Mouse (Mus musculus) gastrocnemius, postnatal 25 days (tissue): Measurements from ENCODE around the gene Erich4. TPM values are rescaled to one million over a fixed set of nuclear protein-coding genes. Genes with fewer than 3 reads are reported as not detected.

Experiments used
- DNase-seq: peaks from one replicate; pipeline ENCODE4 v3.0.0; 2022
- long read RNA-seq, 2 experiments: library from polyadenylated mRNA; stranded (forward); transcript quantifications; one replicate each; pipeline ENCODE4 v2.0.0; 2021
- total RNA-seq, 2 experiments: library from RNA; stranded (reverse); gene quantifications; 1 replicate in 1 of 2; 2 replicates in 1 of 2; pipeline ENCODE4 v1.2.3; 2021

The Erich4 gene
- not detected for total RNA-seq
- long read RNA-seq, experiment 1 = 0 reads
- long read RNA-seq, experiment 2 = 0 reads

DNA sequence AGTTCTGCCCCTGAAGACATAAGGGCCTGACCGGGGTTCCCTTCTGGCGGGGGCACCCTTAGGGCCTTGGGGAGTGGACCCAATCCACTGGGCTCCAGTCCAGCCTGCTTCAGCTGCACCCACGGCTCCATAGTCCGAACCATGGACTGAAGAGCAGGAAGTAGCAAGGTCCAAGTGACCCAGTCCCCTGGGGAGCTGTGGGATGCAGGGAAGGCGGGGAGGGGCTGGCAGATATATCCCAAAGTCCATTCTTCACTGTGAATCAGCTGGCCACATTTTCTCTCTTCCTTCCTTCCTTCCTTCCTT lies at the start of gene Erich4:
Gene Erich4 (minus strand): TSS at position 187 of the 306 bp plus-strand sequence.
- peak; percentile 4 for DNase-seq

DNA sequence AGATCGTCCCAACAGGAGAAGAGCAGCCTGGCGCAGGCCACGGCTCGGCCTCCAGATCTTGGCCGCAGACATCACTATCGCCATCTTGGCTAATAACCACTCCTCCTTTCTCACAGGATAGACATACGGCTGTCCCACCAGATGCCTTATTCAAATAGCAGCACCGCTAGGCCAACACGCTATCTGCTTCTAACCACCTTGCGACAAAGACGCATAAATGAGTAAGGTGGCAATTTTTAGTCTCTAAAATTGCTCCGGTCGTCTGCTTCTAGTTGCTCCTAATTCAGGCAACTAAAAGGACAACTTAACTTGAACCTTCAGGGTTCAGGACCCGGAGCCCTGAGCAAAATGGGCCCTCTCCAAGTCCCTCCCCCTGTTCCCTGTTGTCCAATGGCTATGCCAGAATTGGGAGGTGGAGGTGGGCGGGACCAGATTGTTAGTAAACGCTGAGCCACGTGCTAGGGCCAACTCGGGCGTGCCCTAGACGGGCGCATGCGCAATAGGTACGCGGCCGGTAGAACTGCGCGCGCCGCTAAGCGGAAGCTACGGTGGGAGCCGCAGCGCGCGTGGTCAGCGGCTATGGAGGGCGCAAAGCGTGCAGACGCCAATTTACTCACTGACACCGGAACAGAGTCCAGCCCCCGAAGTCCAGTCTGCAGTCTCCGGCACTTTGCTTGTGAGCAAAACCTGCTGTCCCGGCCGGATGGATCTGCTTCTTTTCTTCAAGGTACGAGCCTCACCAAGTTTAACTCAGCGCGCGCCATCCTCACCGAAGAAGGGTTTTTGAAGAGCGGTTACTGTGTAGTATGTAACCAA lies 43.2 kb upstream of the Erich4 start, which contains the start of the genes Bckdha and Exosc5:
Gene Bckdha (minus strand): TSS at position 325 of the 816 bp plus-strand sequence.
Gene Exosc5 (plus strand): TSS at position 508 of the 816 bp plus-strand sequence.
- peak; percentile 99 for DNase-seq

DNA sequence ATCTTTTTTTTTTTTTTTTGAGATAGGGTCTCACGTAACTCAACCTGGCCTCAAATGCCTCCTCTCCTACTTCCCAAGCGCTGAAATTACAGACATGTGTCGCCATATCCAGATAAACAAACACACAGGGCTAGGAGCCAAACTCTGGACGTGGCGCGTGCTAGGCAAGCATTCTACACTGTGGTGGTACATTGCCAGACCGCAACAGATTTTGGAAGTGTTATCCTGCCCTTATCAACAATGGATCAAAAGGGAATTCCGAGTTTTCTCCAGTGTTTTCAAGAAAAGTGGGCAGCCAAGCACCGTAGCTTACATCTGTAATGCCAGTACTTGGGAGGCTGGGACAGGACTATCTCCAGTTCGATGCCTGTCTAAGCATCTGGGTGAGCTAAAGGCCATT lies 42.1 kb upstream of the Erich4 start:
- DNase-seq = no peak

DNA sequence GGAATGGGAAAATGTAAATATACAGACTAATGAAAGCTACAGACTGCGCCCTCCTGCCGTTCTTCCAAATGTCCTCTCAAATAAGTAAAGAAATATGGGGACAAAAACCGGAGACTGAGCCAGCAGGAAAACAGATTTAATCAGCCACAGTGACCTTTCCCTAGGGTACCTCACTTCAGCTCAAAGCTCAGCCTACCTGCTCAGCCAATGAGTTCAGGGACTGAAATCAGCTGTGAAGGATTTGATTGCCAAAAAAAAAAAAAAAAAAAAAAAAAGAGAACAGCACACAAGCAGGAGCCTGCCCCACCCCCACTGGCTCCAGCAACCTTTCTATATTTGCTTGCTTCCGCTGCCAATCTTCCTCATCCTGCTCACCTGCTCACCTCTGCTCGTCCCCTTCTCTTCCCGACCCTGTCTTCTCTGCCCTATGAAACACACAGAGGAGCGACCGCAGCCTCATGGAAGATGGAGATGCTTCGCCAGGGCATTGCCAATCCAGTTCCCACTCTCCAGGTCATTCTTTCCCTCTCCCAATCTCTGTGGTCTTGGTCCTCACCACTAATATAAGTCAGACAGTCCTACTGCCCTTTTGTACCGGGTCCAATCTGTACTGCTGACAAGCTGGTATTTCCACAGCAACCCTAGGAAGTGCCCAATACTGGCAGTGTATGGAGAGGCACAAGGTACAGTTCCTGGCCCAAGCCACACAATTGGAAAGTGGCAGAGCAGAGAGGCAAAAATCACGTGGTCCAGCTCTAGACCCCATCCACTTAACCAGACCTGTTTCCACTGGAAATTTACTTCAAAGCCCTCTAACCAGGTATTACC lies 40.1 kb upstream of the Erich4 start:
- no peak for DNase-seq

DNA sequence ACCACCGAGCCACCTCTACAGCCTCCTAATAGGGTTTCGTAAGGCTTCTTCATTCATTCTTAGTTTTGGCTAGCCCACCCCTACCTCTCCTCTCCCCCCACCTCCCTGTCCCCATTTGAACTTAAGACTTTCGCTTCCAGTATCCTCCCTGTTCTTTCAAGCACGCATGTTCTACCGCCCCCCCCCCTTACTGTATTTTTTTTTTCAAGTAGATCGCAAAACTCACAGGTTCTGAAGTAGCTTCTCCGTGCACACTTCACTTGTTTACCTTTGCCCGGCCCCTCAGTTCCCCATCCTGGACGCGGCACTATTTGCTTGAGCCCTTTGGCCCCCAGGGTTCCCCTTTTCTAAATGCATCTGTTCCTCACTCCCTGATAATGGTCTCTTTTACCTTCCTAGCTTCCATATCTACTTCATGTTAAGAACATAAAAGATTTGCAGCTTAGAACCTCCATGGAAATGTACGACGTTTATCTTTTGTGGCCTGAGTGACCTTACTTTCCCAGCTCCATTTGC lies 36.6 kb upstream of the Erich4 start:
- no peak for DNase-seq

DNA sequence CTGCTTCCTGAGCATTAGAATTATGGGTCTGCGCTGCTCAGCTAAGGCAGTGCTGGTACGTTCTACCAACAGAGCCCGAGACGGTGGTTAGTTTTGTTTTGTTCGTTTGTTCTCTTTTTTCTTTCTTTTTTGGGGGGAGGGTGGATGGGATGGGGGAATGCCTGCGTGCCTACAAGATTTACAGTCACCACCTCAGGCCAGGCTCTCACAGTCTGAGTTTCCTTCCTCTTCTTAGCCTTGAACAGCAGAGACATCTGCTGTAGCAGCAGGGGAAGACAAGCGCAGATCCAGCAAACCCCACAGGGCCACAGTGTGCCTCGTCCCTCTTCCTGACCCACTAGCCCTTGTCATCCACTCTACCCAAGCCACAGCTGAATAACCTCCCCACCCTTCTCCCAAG lies 35.6 kb upstream of the Erich4 start:
- no peak for DNase-seq

DNA sequence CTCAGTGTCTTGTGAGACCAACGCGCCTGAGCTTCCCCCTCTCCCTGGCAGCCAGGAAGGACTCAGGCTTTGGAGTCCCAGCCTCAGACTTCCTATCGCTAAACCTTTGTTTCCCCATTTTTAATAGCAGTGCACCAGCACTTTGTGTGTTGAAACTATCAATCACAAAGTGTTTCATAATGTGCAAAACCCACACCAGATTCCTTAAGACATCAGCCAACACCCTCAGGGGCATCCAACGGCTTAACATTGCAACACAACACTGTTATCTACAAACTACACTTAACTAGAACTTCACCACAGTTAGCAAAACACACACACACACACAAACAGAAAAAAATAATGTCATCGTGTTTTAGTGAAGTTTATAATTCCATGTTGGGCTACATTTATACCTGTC lies 34.1 kb upstream of the Erich4 start:
- DNase-seq = no peak

DNA sequence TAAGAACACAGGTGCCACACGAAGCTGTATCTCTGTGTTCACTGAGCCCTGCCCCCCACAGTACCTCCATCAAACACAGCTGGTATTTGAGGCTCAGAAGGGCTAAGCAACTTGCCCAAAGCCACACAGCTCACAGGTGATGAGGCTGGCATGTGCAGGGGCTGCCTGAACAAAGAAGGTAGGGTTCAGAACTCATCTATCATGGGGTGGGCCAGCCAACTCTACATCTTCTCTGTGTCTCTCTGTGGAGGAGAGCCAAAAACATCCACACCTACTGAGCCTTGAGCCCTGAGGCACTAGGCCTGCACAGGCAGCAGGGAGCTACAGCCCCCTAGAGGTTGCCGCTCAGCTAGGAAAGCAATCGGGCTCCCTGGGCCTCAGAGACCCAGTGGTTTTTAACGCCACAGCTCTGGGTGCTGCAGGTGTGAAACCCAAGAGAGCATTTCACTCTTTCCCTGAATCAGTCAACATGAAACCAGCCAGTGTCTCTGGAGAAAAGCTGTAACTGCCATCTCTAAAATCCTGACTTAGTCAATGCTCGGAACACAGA lies 32.0 kb upstream of the Erich4 start:
- DNase-seq = no peak

DNA sequence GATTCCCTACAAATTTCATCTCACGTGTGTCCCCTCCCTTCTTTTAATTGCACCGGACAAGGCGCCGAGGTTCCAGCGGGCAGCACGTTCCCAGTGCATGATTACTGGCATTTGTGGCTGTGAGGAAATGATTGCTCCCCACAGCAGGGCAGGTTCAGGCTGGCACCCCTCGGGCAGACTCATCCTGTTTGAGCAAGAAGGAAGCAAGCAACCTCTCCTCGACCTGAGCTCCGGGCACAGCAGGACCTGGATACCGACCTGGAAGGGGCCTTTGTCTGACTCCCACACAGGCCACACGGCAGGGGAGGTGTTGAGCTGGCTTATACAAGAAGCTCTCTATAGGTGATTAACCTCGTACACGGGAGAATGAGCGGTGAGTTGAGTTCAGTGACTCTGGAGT lies 29.4 kb upstream of the Erich4 start:
- no peak for DNase-seq

DNA sequence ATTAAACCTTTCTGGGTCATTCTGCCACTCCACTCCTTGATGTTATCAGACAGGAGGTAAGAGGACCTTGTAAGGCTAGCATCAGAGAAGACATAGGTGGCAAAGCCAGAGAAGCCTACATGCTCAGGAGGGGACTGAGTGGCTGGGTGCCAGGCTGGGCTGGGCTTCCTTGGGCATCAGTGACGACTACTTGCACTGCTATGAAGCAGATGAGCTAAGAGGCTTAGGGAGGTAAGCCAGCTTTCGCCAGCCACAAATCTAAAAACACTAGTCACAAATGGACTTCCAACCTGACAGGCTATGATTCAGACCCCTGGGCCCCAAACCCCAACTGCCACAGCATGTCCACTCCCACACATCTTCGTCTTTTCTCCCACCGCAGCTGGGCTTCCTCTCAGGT lies 28.9 kb upstream of the Erich4 start:
- DNase-seq = no peak

DNA sequence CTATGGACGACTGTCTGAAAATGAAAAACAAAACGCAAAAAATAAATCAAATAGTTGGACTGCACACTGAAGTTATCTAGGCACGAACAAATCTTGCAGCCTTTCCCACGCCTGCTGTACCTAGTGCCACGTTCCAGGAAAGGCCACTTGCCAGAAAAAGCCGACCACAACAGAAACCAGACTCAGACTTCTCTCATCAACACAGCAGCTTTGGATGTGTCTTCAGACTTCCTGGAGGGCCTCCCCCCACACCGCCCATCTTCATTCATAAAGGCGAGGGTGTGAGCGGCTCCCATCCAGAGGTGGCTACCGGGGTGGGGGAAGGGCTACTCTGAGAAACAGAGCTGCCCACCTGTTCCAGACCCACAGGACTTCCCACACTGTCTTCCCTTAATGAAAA lies 28.4 kb upstream of the Erich4 start:
- no peak for DNase-seq

DNA sequence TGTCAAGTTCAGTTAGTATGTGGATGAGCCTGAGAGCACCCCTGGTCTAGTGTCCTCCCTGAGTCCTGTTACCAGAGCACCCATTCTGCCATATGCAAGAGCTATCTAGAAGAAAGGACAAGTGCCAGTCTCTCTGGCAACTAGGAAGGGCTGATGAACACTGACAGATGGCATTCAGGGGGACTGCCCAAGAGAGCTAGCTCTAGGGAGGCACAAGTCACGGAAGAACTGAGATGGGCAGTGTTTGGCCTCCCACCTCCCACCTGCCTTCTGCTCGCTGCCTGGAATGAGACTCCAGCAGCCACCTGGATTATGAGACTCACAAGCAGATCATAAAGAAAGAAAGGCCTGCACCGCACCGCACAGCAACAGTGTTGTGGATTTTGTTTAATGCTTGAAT lies 24.1 kb upstream of the Erich4 start:
- no peak for DNase-seq

DNA sequence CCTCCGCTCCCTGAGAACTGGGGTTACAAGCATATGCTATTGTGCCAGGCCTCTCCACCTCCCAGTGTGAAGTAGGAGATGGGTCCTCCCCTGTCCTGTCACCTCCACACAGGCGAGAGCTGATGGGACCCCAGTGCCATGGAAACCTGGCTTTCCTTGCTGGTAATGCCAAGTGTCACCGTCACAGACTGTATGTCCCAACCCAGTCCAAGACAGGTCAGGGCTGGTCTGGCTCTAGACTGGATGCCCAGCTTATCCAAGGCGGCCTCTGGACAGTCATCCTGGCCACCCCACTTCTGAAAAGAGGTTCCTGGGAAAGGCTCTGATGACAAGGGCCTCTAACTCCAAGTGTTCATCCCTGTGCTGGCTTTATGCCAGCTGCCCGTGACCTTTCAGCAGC lies 21.4 kb upstream of the Erich4 start:
- DNase-seq = no peak

DNA sequence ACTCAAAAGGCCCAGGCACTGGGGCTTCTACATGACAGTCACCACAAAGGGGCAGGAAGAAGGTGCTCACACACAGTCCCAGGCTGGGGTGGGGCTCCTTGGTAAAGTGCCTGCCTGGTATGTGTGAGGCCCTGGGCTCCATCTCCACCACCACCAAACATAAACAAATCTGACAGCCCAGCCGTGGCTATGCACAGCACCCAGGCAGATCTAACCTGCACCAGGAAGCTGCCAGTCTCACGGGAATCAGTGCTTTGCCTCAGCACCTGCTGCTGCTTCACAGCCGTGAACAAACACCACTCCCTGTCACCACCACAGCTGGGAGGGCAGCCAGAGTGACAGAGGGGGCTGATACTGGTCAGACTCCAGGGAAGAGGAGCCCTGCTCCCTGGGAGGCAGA lies 20.7 kb upstream of the Erich4 start:
- DNase-seq = no peak

DNA sequence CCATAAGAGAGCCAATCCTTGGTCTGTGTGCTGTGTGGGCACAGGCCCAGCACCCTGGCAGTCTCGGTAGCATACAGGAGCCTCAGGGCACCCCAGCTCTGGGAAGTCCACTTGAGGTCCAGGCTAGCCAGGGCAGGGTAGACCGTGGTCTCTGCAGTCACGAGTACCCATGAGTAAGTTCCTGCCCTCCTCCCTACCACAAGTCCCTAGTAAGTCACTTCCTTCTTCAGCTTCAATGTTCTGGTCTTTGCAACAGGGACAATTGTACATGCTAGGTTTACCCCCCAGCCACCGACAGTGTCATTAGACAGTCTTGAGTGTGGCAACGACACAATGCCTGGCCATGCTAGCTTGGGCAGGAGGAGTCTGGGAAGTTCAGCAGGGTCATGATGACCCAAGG lies 17.0 kb upstream of the Erich4 start:
- no peak for DNase-seq

DNA sequence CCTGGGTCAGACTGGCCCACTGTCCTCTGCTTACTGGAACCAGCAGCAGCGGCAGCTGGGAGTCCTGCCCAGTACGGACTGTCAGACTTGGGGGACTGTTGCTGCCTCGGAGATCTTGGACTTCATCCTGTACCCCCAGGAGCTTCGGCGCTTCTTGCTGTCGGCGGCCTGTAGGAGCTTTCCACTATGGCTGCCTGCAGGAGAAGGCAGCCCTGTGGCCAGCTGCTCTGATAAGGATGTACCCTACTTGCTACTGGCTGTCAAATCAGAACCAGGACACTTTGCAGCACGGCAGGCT lies 12.6 kb upstream of the Erich4 start:
- no peak for DNase-seq

DNA sequence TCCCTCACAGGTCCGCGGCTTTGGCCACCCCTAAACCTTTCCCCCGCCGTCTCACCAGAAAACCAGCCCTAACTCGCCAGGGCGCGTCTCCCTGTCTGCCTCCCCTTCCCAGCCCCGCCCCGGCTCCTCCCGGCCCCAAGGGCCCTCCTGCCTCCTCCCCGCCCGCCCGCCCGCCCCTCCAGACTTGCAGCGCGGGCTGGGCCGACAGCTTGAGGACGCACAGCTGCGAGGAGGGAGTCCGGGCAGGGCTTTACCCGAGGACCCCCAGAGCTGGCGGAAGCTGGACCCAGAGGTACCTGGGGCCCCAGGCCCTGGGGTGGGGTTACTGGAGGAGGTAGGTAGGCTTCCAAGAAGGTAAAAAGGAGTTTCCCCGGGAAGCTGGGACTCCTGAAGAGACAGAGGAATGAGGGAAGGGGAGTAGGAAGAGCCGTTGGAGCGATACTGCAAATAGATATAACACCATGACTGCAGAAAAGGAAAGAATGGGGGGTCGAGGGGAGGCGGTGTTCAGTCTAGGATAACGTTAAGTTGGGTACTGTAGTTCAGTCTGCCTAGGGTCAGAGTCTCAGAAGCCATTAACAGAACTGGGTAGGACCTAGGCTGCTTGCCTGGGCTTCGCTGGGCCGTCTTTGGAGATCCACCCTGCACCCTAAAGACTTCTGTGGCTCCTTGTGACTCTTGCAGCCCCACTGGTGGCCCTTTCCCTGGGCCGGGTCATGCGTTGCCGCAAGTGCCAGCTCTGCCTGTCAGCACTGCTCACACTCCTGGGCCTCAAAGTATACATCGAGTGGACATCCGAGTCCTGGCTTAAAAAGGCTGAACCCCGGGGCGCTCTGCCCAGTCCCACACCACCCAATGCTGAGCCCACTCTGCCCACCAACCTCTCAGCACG lies 12.0 kb upstream of the Erich4 start:
- peak; percentile 81 for DNase-seq

DNA sequence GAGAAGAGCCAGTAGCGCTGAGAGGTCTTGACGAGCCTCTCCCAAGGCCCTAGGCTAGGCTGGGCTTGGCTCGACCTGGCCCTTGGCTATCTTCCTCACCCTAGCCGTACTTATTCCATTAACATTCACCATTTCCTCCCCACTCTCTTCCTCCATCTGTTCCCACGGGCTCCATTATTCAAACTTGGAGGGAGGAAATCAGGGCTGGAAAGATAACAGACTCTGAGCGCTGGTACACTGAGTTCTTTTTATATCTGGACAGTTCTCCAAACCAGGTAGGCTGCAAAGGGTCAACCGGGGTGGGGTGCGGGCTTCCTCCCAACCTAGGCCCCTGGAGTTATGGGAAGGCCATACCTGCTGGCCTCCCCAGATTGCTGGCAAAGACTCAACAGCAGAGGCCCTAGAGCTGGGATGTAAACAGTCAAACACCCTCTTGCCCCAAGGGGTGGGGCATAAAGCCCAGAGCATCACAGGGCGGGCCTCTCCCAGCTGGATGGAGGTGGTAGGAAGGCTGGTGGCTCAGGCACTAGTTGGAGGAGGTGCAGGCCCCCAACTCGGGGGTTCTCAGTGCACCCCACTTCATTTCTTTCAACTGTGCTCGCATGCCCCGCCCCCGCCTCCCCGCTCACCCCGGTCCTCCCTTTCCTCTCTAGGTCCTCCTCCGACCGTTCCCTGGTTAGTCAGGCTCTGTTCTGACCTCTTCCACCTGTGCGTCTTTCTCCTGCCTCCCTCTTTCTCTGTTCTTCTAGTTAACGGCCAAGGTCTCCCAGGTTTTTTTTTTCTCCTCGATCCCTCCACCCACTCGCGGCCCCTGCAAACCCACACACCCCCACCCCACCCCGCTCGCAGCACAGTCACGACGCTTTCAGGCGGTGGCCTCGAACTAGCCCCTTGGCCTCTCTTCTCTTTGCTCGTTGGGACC lies 11.1 kb upstream of the Erich4 start, which contains the start of gene B3gnt8:
Gene B3gnt8 (plus strand): TSS at position 146 of the 922 bp plus-strand sequence.
- DNase-seq = peak; percentile 72

DNA sequence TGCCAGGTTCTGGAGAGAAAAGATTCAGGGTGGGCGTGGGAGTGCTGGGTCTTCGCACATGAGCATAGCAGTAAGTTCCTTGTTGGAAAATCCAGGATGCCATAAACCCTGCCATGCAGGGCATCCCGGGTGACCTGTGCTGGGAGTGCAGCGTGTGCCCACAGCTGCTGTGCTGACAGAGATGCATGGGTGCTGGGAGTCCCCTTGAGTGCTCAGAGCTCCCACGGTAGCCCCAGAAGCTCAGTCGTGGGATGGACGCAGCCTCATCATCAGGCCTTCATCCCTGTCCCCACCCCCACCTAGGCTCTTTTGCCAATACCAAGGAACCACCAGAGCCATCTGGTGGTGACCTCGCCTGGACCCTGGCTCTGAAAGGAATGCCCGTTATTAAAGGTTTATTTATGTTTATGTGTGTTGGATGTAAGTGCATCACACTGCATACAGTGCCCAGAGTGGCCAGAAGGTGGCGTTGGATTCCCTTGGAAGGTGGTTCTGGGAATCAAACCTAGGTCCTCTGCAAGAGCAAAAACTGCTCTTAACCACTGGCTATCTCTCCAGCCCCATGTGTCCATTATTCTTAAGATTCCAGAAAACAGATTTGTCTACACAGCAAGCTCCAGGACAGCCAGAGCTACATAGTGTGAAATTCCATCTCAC lies 10.0 kb upstream of the Erich4 start:
- DNase-seq = no peak

DNA sequence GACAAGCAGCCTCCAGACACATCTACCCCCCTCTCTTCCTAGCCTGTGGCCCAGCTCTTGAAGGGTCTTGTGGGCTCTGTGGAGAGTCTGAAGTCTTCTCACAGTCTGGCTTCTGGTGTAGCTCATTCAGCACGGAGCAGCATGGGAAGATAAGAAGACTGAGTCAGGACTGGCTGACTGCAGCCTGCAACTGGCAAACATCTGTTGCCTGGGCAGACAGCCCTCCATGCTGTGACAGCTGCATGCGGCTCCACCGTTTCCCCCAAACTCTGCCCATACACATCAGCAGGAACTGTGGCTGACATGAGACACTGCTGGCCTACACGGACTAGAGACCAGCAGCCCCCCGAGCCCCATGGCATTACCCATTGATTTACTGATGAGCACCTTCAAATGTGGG lies 9.2 kb upstream of the Erich4 start:
- DNase-seq = no peak
